ENCODE assay signal across 26 mouse cellular contexts in the genomic region with DNA sequence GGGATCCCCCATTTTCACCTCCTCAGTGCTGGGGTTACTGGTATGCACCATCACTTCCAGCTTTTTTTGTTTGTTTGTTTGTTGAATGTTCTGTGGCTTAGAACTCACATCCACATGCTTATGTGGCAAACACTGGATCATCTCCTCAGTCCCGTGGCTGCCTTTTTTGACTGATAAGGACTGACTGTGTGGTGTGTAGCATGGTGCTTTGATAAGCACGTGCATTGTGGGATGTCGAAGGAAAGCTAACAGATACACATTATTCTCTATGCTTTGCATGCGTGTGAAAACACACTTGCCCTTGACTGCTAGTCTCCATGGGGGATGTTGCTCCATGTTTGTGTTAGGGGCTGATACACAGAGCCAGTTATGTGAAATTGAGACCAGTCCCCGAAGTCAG.
"Had no signal": no experiment of that assay in that cellular context is flagged by ENCODE, and none has a peak within 500 bp of the region (broad histone marks: within the 10 kb centered on the region; RNA-seq: fewer than 3 reads in every experiment).

No protein-coding gene starts in this region.

- H3K27ac ChIP-seq: heart, adult 2 months; hindbrain, embryonic 10.5 days; hindbrain, embryonic 12.5 days; hindbrain, embryonic 14.5 days; intestine, embryonic 15.5 days; kidney, embryonic 15.5 days; kidney, postnatal 0 days; layer of hippocampus, adult 2 months; left cerebral cortex, adult 2 months; limb, embryonic 10.5 days; limb, embryonic 12.5 days had no signal

- ATAC-seq: forebrain, postnatal 0 days; hindbrain, embryonic 16.5 days; inflammation-experienced regulatory T-cells, adult 6 months; intestine, embryonic 15.5 days; intestine, postnatal 0 days had no signal

- H3K4me2 ChIP-seq: heart, embryonic 11.5 days; hindbrain, embryonic 12.5 days; hindbrain, embryonic 14.5 days; intestine, embryonic 15.5 days; kidney, embryonic 15.5 days; limb, embryonic 12.5 days had no signal

- H3K9me3 ChIP-seq: hindbrain, embryonic 10.5 days; hindbrain, embryonic 12.5 days; intestine, embryonic 15.5 days; kidney, embryonic 15.5 days; limb, embryonic 10.5 days; limb, embryonic 12.5 days had no signal

- H3K4me3 ChIP-seq: heart, adult 2 months; hindbrain, embryonic 10.5 days; hindbrain, embryonic 12.5 days; intestine, embryonic 15.5 days; kidney, embryonic 15.5 days; layer of hippocampus, adult 2 months; left cerebral cortex, adult 2 months; limb, embryonic 10.5 days; limb, embryonic 12.5 days had no signal

- H3K27me3 ChIP-seq: hindbrain, embryonic 12.5 days; intestine, embryonic 15.5 days; kidney, embryonic 15.5 days; limb, embryonic 12.5 days had no signal

- DNase-seq: forebrain, postnatal 0 days; gastrocnemius, postnatal 14 days; gastrocnemius, postnatal 36 days; heart, adult 11 months; heart, adult 2 months; heart, postnatal 10 days; heart, postnatal 4 days; kidney, adult 18-20 months; kidney, adult 8-10 months; kidney, postnatal 25 days; kidney, postnatal 4 days; liver had no signal

- H3K9ac ChIP-seq: forebrain, postnatal 0 days; hindbrain, embryonic 12.5 days; hindbrain, embryonic 14.5 days; intestine, embryonic 15.5 days; kidney, embryonic 15.5 days; limb, embryonic 12.5 days had no signal

- H3K4me1 ChIP-seq: intestine, embryonic 15.5 days; limb, embryonic 12.5 days had no signal
